ENCODE assay signal across 29 mouse cellular contexts in the genomic region with DNA sequence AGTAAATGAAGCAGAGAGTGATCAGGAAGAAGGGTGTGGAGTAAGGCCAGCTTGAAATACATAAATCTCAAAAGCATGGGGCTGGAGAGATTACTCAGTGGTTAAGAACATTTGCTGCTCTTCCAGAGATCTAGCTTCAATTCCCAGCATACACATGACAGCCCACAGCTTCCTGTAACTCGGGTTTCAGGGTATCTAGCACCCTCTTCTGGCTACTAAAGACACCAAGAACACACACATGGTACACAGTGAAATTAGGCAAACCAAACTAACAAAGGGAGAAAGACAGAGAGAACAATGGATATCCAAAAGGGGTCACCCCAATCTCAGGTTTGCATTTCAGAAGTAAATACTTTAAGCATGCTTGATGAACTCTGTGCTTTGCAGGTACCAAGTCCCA.
DNase-seq lines count a peak whose midpoint lies in the region; ATAC-seq and TF ChIP-seq lines count a peak whose summit lies in the region.
"Had no signal": no experiment of that assay in that cellular context is flagged by ENCODE, and none has a peak within 500 bp of the region (broad histone marks: within the 10 kb centered on the region; RNA-seq: fewer than 3 reads in every experiment).

No protein-coding gene starts in this region.

- ATAC-seq in liver, postnatal 0 days = no peak
- no peak for ATAC-seq in liver, embryonic 12.5 days
- ATAC-seq in erythroblast, adult 5-6 weeks (replicated peaks; ENCODE audit: low FRiP score, poor library complexity, severe bottlenecking) = no peak
- ATAC-seq in hindbrain, embryonic 12.5 days (ENCODE audit: low FRiP score) = no peak
- ATAC-seq: forebrain, embryonic 15.5 days had no signal

- TF ChIP-seq EP300 in liver, postnatal 0 days (IDR thresholded peaks at IDR 0.05; ENCODE audit: low read depth) = no peak
- TF ChIP-seq EP300 in CH12.LX (IDR thresholded peaks at IDR 0.05; ENCODE audit: low read length) = no peak
- TF ChIP-seq EP300 in MEL (IDR thresholded peaks at IDR 0.05; ENCODE audit: low read depth in 1 of 2, low read length in 2 of 2) = no peak

- no peak for TF ChIP-seq POLR2A in CH12.LX (IDR thresholded peaks at IDR 0.05; ENCODE audit: low read depth, low read length)
- no peak for TF ChIP-seq POLR2A in MEL (IDR thresholded peaks at IDR 0.05; ENCODE audit: control insufficient read depth in 1 of 2, insufficient read depth in 1 of 2, low read depth in 1 of 2, low read length in 2 of 2, poor library complexity in 1 of 2)

- WGBS in liver, postnatal 0 days (ENCODE audit: insufficient replicate concordance) = 13% methylated on average over 1 of the region's 1 CpGs
- 7% methylated on average over 1 of the region's 1 CpGs for WGBS in liver, embryonic 12.5 days (ENCODE audit: insufficient replicate concordance)
- 17% methylated on average over 1 of the region's 1 CpGs for WGBS in hindbrain, embryonic 12.5 days

- H3K27me3 ChIP-seq in liver, postnatal 0 days (ENCODE audit: insufficient read depth, low read length) = no peaks in the 10 kb centered on the region
- H3K27me3 ChIP-seq in liver, embryonic 12.5 days (replicated peaks) = no peaks in the 10 kb centered on the region
- H3K27me3 ChIP-seq in CH12.LX (replicated peaks) (no peaks in the 10 kb centered on the region), MEL (ENCODE audit: control insufficient read depth in 1 of 2, insufficient read depth in 2 of 2, low read length in 2 of 2) (no peaks in the 10 kb centered on the region)
- H3K27me3 ChIP-seq in hindbrain, embryonic 12.5 days = no peaks in the 10 kb centered on the region
- H3K27me3 ChIP-seq: embryonic facial prominence, embryonic 12.5 days; embryonic facial prominence, embryonic 15.5 days; forebrain, embryonic 12.5 days; forebrain, embryonic 15.5 days; heart, embryonic 12.5 days; heart, embryonic 15.5 days; hindbrain, embryonic 15.5 days had no signal

- TF ChIP-seq RAD21 in CH12.LX (IDR thresholded peaks at IDR 0.05; ENCODE audit: low read depth, low read length) = peak; percentile 45
- peak; percentile 36 for TF ChIP-seq RAD21 in MEL (IDR thresholded peaks at IDR 0.05; ENCODE audit: low read depth, low read length)

- H3K27ac ChIP-seq in liver, postnatal 0 days (ENCODE audit: low read depth) = no peak overlapping the region
- H3K27ac ChIP-seq in liver, embryonic 12.5 days = no peak overlapping the region
- H3K27ac ChIP-seq in CH12.LX (ENCODE audit: insufficient read depth, low read depth) (no peak overlapping the region), MEL (ENCODE audit: control insufficient read depth, low read depth, low read length) (no peak overlapping the region)
- H3K27ac ChIP-seq in hindbrain, embryonic 12.5 days = no peak overlapping the region
- H3K27ac ChIP-seq: embryonic facial prominence, embryonic 12.5 days; embryonic facial prominence, embryonic 15.5 days; forebrain, embryonic 12.5 days; forebrain, embryonic 15.5 days; heart, embryonic 15.5 days; hindbrain, embryonic 15.5 days had no signal

- no peaks in the 10 kb centered on the region for H3K9me3 ChIP-seq in liver, postnatal 0 days (ENCODE audit: low read length)
- no peaks in the 10 kb centered on the region for H3K9me3 ChIP-seq in liver, embryonic 12.5 days (replicated peaks)
- H3K9me3 ChIP-seq in CH12.LX (replicated peaks; ENCODE audit: low read length) = no peaks in the 10 kb centered on the region
- H3K9me3 ChIP-seq in MEL (replicated peaks; ENCODE audit: insufficient read depth, low read length) = no peaks in the 10 kb centered on the region
- no peaks in the 10 kb centered on the region for H3K9me3 ChIP-seq in hindbrain, embryonic 12.5 days (replicated peaks)
- H3K9me3 ChIP-seq: embryonic facial prominence, embryonic 12.5 days; embryonic facial prominence, embryonic 15.5 days; forebrain, embryonic 12.5 days; forebrain, embryonic 15.5 days; heart, embryonic 12.5 days; heart, embryonic 15.5 days; hindbrain, embryonic 15.5 days had no signal

- DNase-seq in liver, postnatal 0 days = no peak
- DNase-seq in CH12.LX (ENCODE audit: extremely low read depth) = peak; percentile 7
- DNase-seq in MEL (ENCODE audit: low read depth, low spot score) = peak; percentile 18
- DNase-seq in ZHBTc4 (ENCODE audit: low read depth, low spot score) = peak; percentile 24
- no peak for DNase-seq in left cerebral cortex, postnatal 4 days
- DNase-seq: adrenal gland, adult 2 months; adrenal gland, postnatal 14 days; B cell, adult 2 months; cerebellum, adult 11 months; cerebellum, adult 2 months; cerebellum, adult 9-11 months; cerebellum, postnatal 25 days; gastrocnemius, postnatal 25 days; heart, adult 18-20 months; heart, postnatal 10 days; heart, postnatal 4 days; kidney, adult 18-20 months had no signal

- H3K4me2 ChIP-seq in liver, postnatal 0 days (ENCODE audit: low read depth, low read length) = no peak overlapping the region
- H3K4me2 ChIP-seq in liver, embryonic 12.5 days = no peak overlapping the region
- no peak overlapping the region for H3K4me2 ChIP-seq in CH12.LX (ENCODE audit: insufficient read depth, low read depth, poor library complexity, severe bottlenecking)
- H3K4me2 ChIP-seq in hindbrain, embryonic 12.5 days (replicated peaks) = no peak overlapping the region
- H3K4me2 ChIP-seq: embryonic facial prominence, embryonic 12.5 days; embryonic facial prominence, embryonic 15.5 days; forebrain, embryonic 12.5 days; forebrain, embryonic 15.5 days; heart, embryonic 12.5 days; heart, embryonic 15.5 days; hindbrain, embryonic 15.5 days had no signal

- no peak overlapping the region for H3K4me3 ChIP-seq in liver, postnatal 0 days (ENCODE audit: low read depth, low read length)
- no peak overlapping the region for H3K4me3 ChIP-seq in liver, embryonic 12.5 days
- H3K4me3 ChIP-seq in CH12.LX (replicated peaks in 1 of 3; ENCODE audit: low read depth in 2 of 3, low read length in 2 of 3, poor library complexity in 1 of 3) (no peak overlapping the region), MEL (ENCODE audit: control insufficient read depth in 1 of 2, insufficient read depth in 1 of 2, low read depth in 2 of 2, low read length in 2 of 2) (no peak overlapping the region)
- H3K4me3 ChIP-seq in hindbrain, embryonic 12.5 days = no peak overlapping the region
- H3K4me3 ChIP-seq: embryonic facial prominence, embryonic 12.5 days; embryonic facial prominence, embryonic 15.5 days; erythroblast, embryonic 14.5 days; forebrain, embryonic 12.5 days; forebrain, embryonic 15.5 days; heart, embryonic 12.5 days; heart, embryonic 15.5 days; hindbrain, embryonic 15.5 days had no signal

- in situ Hi-C loops in CH12.LX (cut with MboI; ENCODE audit: low pct_ligation_motif_present, low pct_unique_long_range_greater_than_20kb, low sequenced_read_pairs) = no loop called here

- no peaks in the 10 kb centered on the region for H3K4me1 ChIP-seq in liver, postnatal 0 days (ENCODE audit: insufficient read depth)
- H3K4me1 ChIP-seq in liver, embryonic 12.5 days = no peaks in the 10 kb centered on the region
- H3K4me1 ChIP-seq in CH12.LX (ENCODE audit: control insufficient read depth in 1 of 2, insufficient read depth in 2 of 2) (no peaks in the 10 kb centered on the region), MEL (ENCODE audit: control insufficient read depth in 1 of 2, insufficient read depth in 2 of 2, low read length in 2 of 2) (no peaks in the 10 kb centered on the region)
- H3K4me1 ChIP-seq in hindbrain, embryonic 12.5 days = no peaks in the 10 kb centered on the region
- H3K4me1 ChIP-seq: embryonic facial prominence, embryonic 12.5 days; embryonic facial prominence, embryonic 15.5 days; forebrain, embryonic 12.5 days; forebrain, embryonic 15.5 days; heart, embryonic 12.5 days; heart, embryonic 15.5 days; hindbrain, embryonic 15.5 days had no signal

- intact Hi-C loops in left cerebral cortex, postnatal 4 days (cut with DNase I) = no loop called here

- H3K9ac ChIP-seq in liver, postnatal 0 days (replicated peaks) = no peak overlapping the region
- H3K9ac ChIP-seq in liver, embryonic 12.5 days = no peak overlapping the region
- no peak overlapping the region for H3K9ac ChIP-seq in CH12.LX (ENCODE audit: insufficient read depth, low read depth)
- H3K9ac ChIP-seq in MEL (ENCODE audit: control insufficient read depth, low read depth, low read length, poor library complexity, severe bottlenecking) = no peak overlapping the region
- no peak overlapping the region for H3K9ac ChIP-seq in hindbrain, embryonic 12.5 days
- H3K9ac ChIP-seq: embryonic facial prominence, embryonic 12.5 days; embryonic facial prominence, embryonic 15.5 days; forebrain, embryonic 12.5 days; forebrain, embryonic 15.5 days; heart, embryonic 12.5 days; heart, embryonic 15.5 days; hindbrain, embryonic 15.5 days had no signal

- dilution Hi-C loops in CH12.LX (cut with MboI; ENCODE audit: extremely low pct_ligation_motif_present, extremely low pct_unique_long_range_greater_than_20kb, low sequenced_read_pairs) = no loop called here

- H3K79me2 ChIP-seq in CH12.LX (replicated peaks; ENCODE audit: control insufficient read depth, extremely low read depth, insufficient read depth, poor library complexity, severe bottlenecking) (no peaks in the 10 kb centered on the region), MEL (ENCODE audit: control insufficient read depth, insufficient read depth, low read length, poor library complexity) (no peaks in the 10 kb centered on the region)

- TF ChIP-seq CTCF in liver, postnatal 0 days (IDR thresholded peaks at IDR 0.05; ENCODE audit: low read depth) = 0 out of 2 replicates have a peak, but pooled peaks have one; percentile 4
- TF ChIP-seq CTCF in CH12.LX (conservative IDR thresholded peaks at IDR 0.05 in 1 of 2, IDR thresholded peaks at IDR 0.05 in 1 of 2; ENCODE audit: low read depth in 2 of 2, low read length in 2 of 2) (peak in 1 of 2 experiments; percentile 51; a peak in 2 of 4 replicates), MEL (IDR thresholded peaks at IDR 0.05 in 2 of 3, conservative IDR thresholded peaks at IDR 0.05 in 1 of 3; ENCODE audit: control insufficient read depth in 1 of 3, insufficient read depth in 1 of 3, low read depth in 2 of 3, low read length in 3 of 3, poor library complexity in 1 of 3, severe bottlenecking in 1 of 3) (peak in 1 of 3 experiments; percentile 45; a peak in 2 of 6 replicates)

- H3K36me3 ChIP-seq in liver, postnatal 0 days (replicated peaks; ENCODE audit: insufficient read depth, low read length) = no peaks in the 10 kb centered on the region
- H3K36me3 ChIP-seq in liver, embryonic 12.5 days = no peaks in the 10 kb centered on the region
- H3K36me3 ChIP-seq in CH12.LX (replicated peaks in 1 of 2; ENCODE audit: control insufficient read depth in 1 of 2, insufficient read depth in 1 of 2, low read length in 1 of 2) (no peaks in the 10 kb centered on the region), MEL (ENCODE audit: control insufficient read depth in 1 of 2, insufficient read depth in 2 of 2, low read length in 2 of 2) (no peaks in the 10 kb centered on the region)
- no peaks in the 10 kb centered on the region for H3K36me3 ChIP-seq in hindbrain, embryonic 12.5 days
- H3K36me3 ChIP-seq: embryonic facial prominence, embryonic 12.5 days; embryonic facial prominence, embryonic 15.5 days; forebrain, embryonic 12.5 days; forebrain, embryonic 15.5 days; G1E; heart, embryonic 12.5 days; heart, embryonic 15.5 days; hindbrain, embryonic 15.5 days had no signal

TF ChIP-seq in CH12.LX, 34 proteins besides CTCF, POLR2A, EP300 and RAD21 (continues in another document):
- TF ChIP-seq NELFE (IDR thresholded peaks at IDR 0.05; ENCODE audit: low read depth, low read length) = no peak

TF ChIP-seq in MEL, 35 proteins besides CTCF, POLR2A, EP300 and RAD21 (continues in another document):
- 0 out of 2 replicates have a peak, but pooled peaks have one; percentile 35 for TF ChIP-seq SMC3 (IDR thresholded peaks at IDR 0.05; ENCODE audit: low read depth, low read length)

Comparison
In these comparisons a context has a peak if more than half of its experiments do, and no peak if none do; other contexts are left out.
1. DNase-seq: peak in CH12.LX (single experiment), MEL (single experiment) and ZHBTc4 (single experiment); none in liver, postnatal 0 days (single experiment) and left cerebral cortex, postnatal 4 days (single experiment).